In the genomic region with DNA sequence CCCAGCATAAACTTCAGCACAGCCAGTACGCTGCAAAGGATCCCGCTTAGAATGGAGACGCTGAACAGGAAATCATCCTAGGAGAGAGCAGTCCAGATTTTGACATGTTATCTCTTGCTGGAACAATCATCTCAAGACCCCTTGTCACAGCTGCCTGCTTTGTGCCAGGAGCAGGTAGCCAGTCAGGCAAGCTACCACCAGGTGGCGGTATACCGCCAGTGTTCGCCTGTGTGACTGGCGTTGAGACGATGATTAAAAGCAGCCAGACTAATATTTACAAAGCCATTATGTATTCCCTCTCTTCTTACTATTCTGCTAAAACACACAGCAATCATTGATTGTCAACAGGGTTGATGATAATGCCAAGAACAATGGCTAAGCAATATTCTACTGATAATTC, we compare ENCODE assay signal across 9 mouse cellular contexts.
DNase-seq lines count a peak whose midpoint lies in the region; ATAC-seq and TF ChIP-seq lines count a peak whose summit lies in the region.
"Had no signal": no experiment of that assay in that cellular context is flagged by ENCODE, and none has a peak within 500 bp of the region (broad histone marks: within the 10 kb centered on the region; RNA-seq: fewer than 3 reads in every experiment).

No protein-coding gene starts in this region.

- peak; percentile 52 for ATAC-seq in activated CD4-positive, CD25-positive, alpha-beta regulatory T cell, adult 4 months
- peak; percentile 64; the same call in 1 of the 2 replicates for ATAC-seq in liver, embryonic 11.5 days (replicated peaks; ENCODE audit: low FRiP score)
- ATAC-seq in neural tube, embryonic 14.5 days (ENCODE audit: low read depth), result peak; percentile 72; the same call in 1 of the 2 replicates

- peak; percentile 77 for DNase-seq in 3T3-L1 (ENCODE audit: low read depth, low spot score)
- peak; percentile 91 to 93 for DNase-seq in cerebellum, postnatal 36 days
- peak; percentile 19 to 30 for DNase-seq in gastrocnemius, adult 8-10 months (ENCODE audit: low spot score in 2 of 2)
- DNase-seq in kidney, adult 9 months, result peak; percentile 73
- peak; percentile 63 for DNase-seq in liver, embryonic 11.5 days (ENCODE audit: low spot score)

- H3K4me1 ChIP-seq in liver, embryonic 11.5 days (replicated peaks; ENCODE audit: control insufficient read depth, insufficient read depth, low read length), result no peaks in the 10 kb centered on the region
- H3K4me1 ChIP-seq in neural tube, embryonic 14.5 days (ENCODE audit: control insufficient read depth, insufficient read depth, low read length), result no peaks in the 10 kb centered on the region; the same call in 1 of the 2 replicates
- H3K4me1 ChIP-seq in testis, adult 2 months (ENCODE audit: control insufficient read depth, insufficient read depth, low read length), result no peaks in the 10 kb centered on the region
- H3K4me1 ChIP-seq: stomach, embryonic 15.5 days had no signal

- H3K27ac ChIP-seq in liver, embryonic 11.5 days (ENCODE audit: low read depth, low read length), result no peak overlapping the region
- peak overlapping the region; percentile 67 for H3K27ac ChIP-seq in neural tube, embryonic 14.5 days (ENCODE audit: low read depth, low read length)
- no peak overlapping the region for H3K27ac ChIP-seq in testis, adult 2 months (ENCODE audit: control insufficient read depth, insufficient read depth, low read depth, low read length)
- H3K27ac ChIP-seq: stomach, embryonic 15.5 days had no signal

- no peaks in the 10 kb centered on the region for H3K9me3 ChIP-seq in liver, embryonic 11.5 days (ENCODE audit: control insufficient read depth, low read length)
- no peaks in the 10 kb centered on the region for H3K9me3 ChIP-seq in neural tube, embryonic 14.5 days (ENCODE audit: control insufficient read depth, low read length)
- H3K9me3 ChIP-seq: stomach, embryonic 15.5 days had no signal

- no peaks in the 10 kb centered on the region for H3K36me3 ChIP-seq in liver, embryonic 11.5 days (ENCODE audit: control insufficient read depth, insufficient read depth, low read length)
- H3K36me3 ChIP-seq in neural tube, embryonic 14.5 days (ENCODE audit: control insufficient read depth, insufficient read depth, low read length), result no peaks in the 10 kb centered on the region
- H3K36me3 ChIP-seq in testis, adult 2 months (ENCODE audit: control insufficient read depth, insufficient read depth, low read length), result no peaks in the 10 kb centered on the region
- H3K36me3 ChIP-seq: stomach, embryonic 15.5 days had no signal

- H3K4me3 ChIP-seq in liver, embryonic 11.5 days (ENCODE audit: low read depth, low read length), result no peak overlapping the region
- no peak overlapping the region for H3K4me3 ChIP-seq in neural tube, embryonic 14.5 days (ENCODE audit: low read depth, low read length)
- no peak overlapping the region for H3K4me3 ChIP-seq in testis, adult 2 months (ENCODE audit: control insufficient read depth, low read depth, low read length)
- H3K4me3 ChIP-seq: stomach, embryonic 15.5 days had no signal

- no peaks in the 10 kb centered on the region for H3K27me3 ChIP-seq in liver, embryonic 11.5 days (replicated peaks; ENCODE audit: control insufficient read depth, insufficient read depth, low read length)
- H3K27me3 ChIP-seq in neural tube, embryonic 14.5 days (ENCODE audit: control insufficient read depth, insufficient read depth, low read length), result no peaks in the 10 kb centered on the region
- no peaks in the 10 kb centered on the region for H3K27me3 ChIP-seq in testis, adult 2 months (ENCODE audit: control insufficient read depth, insufficient read depth, low read length)
- H3K27me3 ChIP-seq: stomach, embryonic 15.5 days had no signal

- TF ChIP-seq POLR2A in testis, adult 2 months (IDR thresholded peaks at IDR 0.05; ENCODE audit: control insufficient read depth, low read depth, low read length), result no peak

- no peak overlapping the region for H3K4me2 ChIP-seq in liver, embryonic 11.5 days
- H3K4me2 ChIP-seq in neural tube, embryonic 14.5 days (ENCODE audit: low read depth, low read length), result no peak overlapping the region
- H3K4me2 ChIP-seq: stomach, embryonic 15.5 days had no signal

- 11% methylated on average over 8 of the region's 8 CpGs for WGBS in liver, embryonic 11.5 days
- WGBS in neural tube, embryonic 14.5 days, result 7% methylated on average over 8 of the region's 8 CpGs

- peak; percentile 88 for TF ChIP-seq CTCF in testis, adult 2 months (IDR thresholded peaks at IDR 0.05; ENCODE audit: control insufficient read depth, insufficient read depth, insufficient replicate concordance, low read depth, low read length)

- H3K9ac ChIP-seq in liver, embryonic 11.5 days (ENCODE audit: low read depth, low read length), result no peak overlapping the region
- H3K9ac ChIP-seq in neural tube, embryonic 14.5 days (replicated peaks; ENCODE audit: low read depth, low read length), result no peak overlapping the region
- H3K9ac ChIP-seq: stomach, embryonic 15.5 days had no signal

Comparison
In these comparisons a context has a peak if more than half of its experiments do, and no peak if none do; other contexts are left out.
1. DNase-seq: peak in every context shown above with its lines; median percentile 92 in cerebellum, postnatal 36 days; 77 in 3T3-L1; 73 in kidney, adult 9 months; 63 in liver, embryonic 11.5 days; 24 in gastrocnemius, adult 8-10 months.